Mouse (Mus musculus): Measurements from ENCODE around the gene Sst. TPM values are rescaled to one million over a fixed set of nuclear protein-coding genes. Genes with fewer than 3 reads are reported as not detected.

Sst gene
- polyA plus RNA-seq, 1 experiment, result not detected

GRCm38 (mm10) chr16:23887910-23888579, 2.7 kb downstream of the Sst start:
- DNase-seq (ENCODE audit: low read depth), result no peak

- no peak for DNase-seq (ENCODE audit: low read depth)
These were observed 5.7 kb downstream of the Sst start for GRCm38 (mm10) chr16:23885098-23885497.

GRCm38 (mm10) chr16:23855242-23855641, 35.5 kb downstream of the Sst start:
- no peak for DNase-seq (ENCODE audit: low read depth)

- no peak for DNase-seq (ENCODE audit: low read depth)
These were observed 41.0 kb downstream of the Sst start for GRCm38 (mm10) chr16:23849720-23850119.

GRCm38 (mm10) chr16:23849176-23849575, 41.6 kb downstream of the Sst start:
- no peak for DNase-seq (ENCODE audit: low read depth)

- no peak for DNase-seq (ENCODE audit: low read depth)
These were observed 46.1 kb downstream of the Sst start for GRCm38 (mm10) chr16:23844622-23845021.

- DNase-seq (ENCODE audit: low read depth), result no peak
These were observed 48.1 kb downstream of the Sst start for GRCm38 (mm10) chr16:23842609-23843008.

Other genes with a start within 250 kb of the Sst start
- not detected in 2 replicates for gene Rtp2, start 41.4 kb upstream of the Sst start, polyA plus RNA-seq (2012; rRNA removed)
- gene Gm37419, start 97.5 kb upstream of the Sst start, polyA plus RNA-seq (2012; rRNA removed), result not detected in 2 replicates
- 13.0 and 22.3 TPM in 2 replicates for gene Bcl6, start 97.9 kb upstream of the Sst start, polyA plus RNA-seq (2012; rRNA removed)